Mouse (Mus musculus): ENCODE results near the gene Sparc. TPM values are rescaled to one million over a fixed set of nuclear protein-coding genes. Genes with fewer than 3 reads are reported as not detected.

The Sparc gene
- polyA plus RNA-seq, 1 experiment, result 4,760 TPM

DNA sequence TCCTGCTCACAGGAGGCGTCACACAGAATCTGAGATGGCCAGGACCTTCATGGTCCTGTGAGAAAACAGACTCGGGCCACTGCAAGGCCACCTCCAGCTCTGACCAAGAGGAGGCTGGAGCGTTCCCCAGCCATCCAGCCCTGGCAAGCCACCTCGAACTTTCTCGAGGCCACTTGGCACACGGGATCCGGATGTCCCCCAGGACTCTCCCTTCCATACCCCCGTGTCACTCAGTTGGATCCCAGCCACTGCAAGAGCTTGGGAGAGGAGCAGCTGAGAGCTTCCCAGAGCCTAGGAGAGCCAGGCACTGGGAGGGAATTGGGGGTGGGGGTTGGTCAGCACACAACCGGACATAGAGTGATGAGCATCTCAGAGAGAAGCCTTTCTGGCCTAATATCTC is 25.5 kb downstream of the Sparc start:
- Histone ChIP-seq H3K4me1 (ENCODE audit: control insufficient read depth, insufficient read depth, low read length) (no peaks in the 10 kb centered on the region), H3K27ac (ENCODE audit: insufficient read depth, low read length) (peak overlapping the region; percentile 13; the same call in 1 of the 2 replicates), H3K4me3 (ENCODE audit: insufficient read depth, low read length) (no peak overlapping the region)
- no peak for TF ChIP-seq CTCF (IDR thresholded peaks at IDR 0.05; ENCODE audit: borderline replicate concordance, insufficient read depth, low read length)
- TF ChIP-seq POLR2A (IDR thresholded peaks at IDR 0.05; ENCODE audit: low read depth, low read length), result no peak

GRCm38 (mm10) chr11:55397036-55397435 is 25.9 kb downstream of the Sparc start:
- no peak for TF ChIP-seq CTCF (IDR thresholded peaks at IDR 0.05; ENCODE audit: borderline replicate concordance, insufficient read depth, low read length)
- no peak for TF ChIP-seq POLR2A (IDR thresholded peaks at IDR 0.05; ENCODE audit: low read depth, low read length)
- Histone ChIP-seq H3K27ac (ENCODE audit: insufficient read depth, low read length) (peak overlapping the region; percentile 13; the same call in 1 of the 2 replicates), H3K4me3 (ENCODE audit: insufficient read depth, low read length) (no peak overlapping the region), H3K4me1 (ENCODE audit: control insufficient read depth, insufficient read depth, low read length) (no peaks in the 10 kb centered on the region)

GRCm38 (mm10) chr11:55395073-55395642 is 27.8 kb downstream of the Sparc start:
- TF ChIP-seq CTCF (IDR thresholded peaks at IDR 0.05; ENCODE audit: borderline replicate concordance, insufficient read depth, low read length) (no peak), POLR2A (IDR thresholded peaks at IDR 0.05; ENCODE audit: low read depth, low read length) (peak; percentile 13; the same call in 1 of the 2 replicates)
- no peak overlapping the region for H3K4me3 ChIP-seq (ENCODE audit: insufficient read depth, low read length)
- no peaks in the 10 kb centered on the region for H3K4me1 ChIP-seq (ENCODE audit: control insufficient read depth, insufficient read depth, low read length)
- H3K27ac ChIP-seq (ENCODE audit: insufficient read depth, low read length), result no peak overlapping the region

DNA sequence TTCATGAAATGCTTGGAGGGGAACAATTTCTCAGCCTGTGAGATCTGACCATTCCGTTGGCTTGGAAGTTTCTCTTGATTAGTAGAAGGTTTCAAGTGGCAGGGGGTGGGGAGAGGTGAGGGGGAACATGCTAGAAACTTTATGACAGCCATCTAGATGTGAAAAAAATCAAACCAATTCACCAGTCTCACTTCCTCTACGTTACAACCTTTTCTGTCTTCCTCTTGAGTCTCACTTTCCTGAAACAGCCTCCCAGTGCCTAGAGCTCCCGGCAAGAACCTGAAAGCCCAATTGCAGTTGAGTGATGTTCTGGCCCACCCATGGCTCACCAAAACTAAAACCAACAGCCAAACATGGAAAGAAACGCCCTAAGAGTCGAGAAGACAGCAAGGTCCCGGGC is 28.4 kb downstream of the Sparc start:
- Histone ChIP-seq H3K27ac (ENCODE audit: insufficient read depth, low read length) (no peak overlapping the region), H3K4me3 (ENCODE audit: insufficient read depth, low read length) (no peak overlapping the region), H3K4me1 (ENCODE audit: control insufficient read depth, insufficient read depth, low read length) (no peaks in the 10 kb centered on the region)
- TF ChIP-seq CTCF (IDR thresholded peaks at IDR 0.05; ENCODE audit: borderline replicate concordance, insufficient read depth, low read length) (no peak), POLR2A (IDR thresholded peaks at IDR 0.05; ENCODE audit: low read depth, low read length) (no peak)

DNA sequence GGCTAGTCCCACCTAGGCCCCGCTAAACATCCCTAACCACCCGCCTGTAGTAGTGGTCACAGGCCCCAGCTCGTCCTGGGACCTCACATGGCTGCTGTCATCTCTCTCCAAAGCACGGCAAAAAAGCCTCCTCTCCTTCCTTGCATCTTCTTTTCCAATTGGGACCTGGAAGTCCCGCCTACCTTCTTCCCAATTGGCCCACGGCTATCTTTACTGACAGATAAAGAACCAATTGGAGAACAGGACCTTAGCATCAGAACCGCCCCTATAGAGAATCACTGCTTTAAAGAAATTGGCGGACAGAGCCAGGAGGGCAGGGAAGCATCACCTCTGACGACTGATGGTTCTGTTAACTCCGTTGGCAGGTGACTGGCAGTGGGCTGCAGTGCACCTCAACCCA is 30.5 kb downstream of the Sparc start:
- H3K4me1 ChIP-seq (ENCODE audit: control insufficient read depth, insufficient read depth, low read length), result no peaks in the 10 kb centered on the region
- 0 out of 2 replicates have a peak overlapping the region, but pooled peaks have one; percentile 0 for H3K27ac ChIP-seq (ENCODE audit: insufficient read depth, low read length)
- H3K4me3 ChIP-seq (ENCODE audit: insufficient read depth, low read length), result no peak overlapping the region
- TF ChIP-seq POLR2A (IDR thresholded peaks at IDR 0.05; ENCODE audit: low read depth, low read length) (no peak), CTCF (IDR thresholded peaks at IDR 0.05; ENCODE audit: borderline replicate concordance, insufficient read depth, low read length) (no peak)

- H3K4me3 ChIP-seq (ENCODE audit: insufficient read depth, low read length), result no peak overlapping the region
- H3K27ac ChIP-seq (ENCODE audit: insufficient read depth, low read length), result no peak overlapping the region
- no peaks in the 10 kb centered on the region for H3K4me1 ChIP-seq (ENCODE audit: control insufficient read depth, insufficient read depth, low read length)
- TF ChIP-seq POLR2A (IDR thresholded peaks at IDR 0.05; ENCODE audit: low read depth, low read length) (no peak), CTCF (IDR thresholded peaks at IDR 0.05; ENCODE audit: borderline replicate concordance, insufficient read depth, low read length) (peak; percentile 77)
These were observed 33.2 kb downstream of the Sparc start for GRCm38 (mm10) chr11:55389778-55390177.

DNA sequence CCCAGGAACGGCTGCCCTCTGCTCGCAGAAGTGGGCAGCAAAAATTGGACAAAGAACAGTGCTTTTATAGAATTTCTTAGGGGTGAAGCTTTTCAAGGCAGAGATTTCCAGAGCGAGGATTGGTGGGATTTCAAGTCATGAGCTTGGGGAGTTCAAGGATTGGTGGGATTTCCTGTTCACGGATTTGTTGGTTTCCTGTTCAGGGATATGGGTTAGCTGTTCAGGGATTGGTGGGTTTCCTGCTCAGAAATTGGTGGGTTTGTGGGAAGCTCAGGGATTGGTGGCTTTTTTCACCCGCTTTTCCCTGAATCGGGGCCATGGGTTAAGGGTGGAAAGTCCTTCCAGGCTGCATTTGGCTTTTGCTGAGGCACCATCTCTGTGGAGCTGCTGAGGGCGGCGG is 35.4 kb downstream of the Sparc start:
- TF ChIP-seq POLR2A (IDR thresholded peaks at IDR 0.05; ENCODE audit: low read depth, low read length) (no peak), CTCF (IDR thresholded peaks at IDR 0.05; ENCODE audit: borderline replicate concordance, insufficient read depth, low read length) (no peak)
- H3K27ac ChIP-seq (ENCODE audit: insufficient read depth, low read length), result no peak overlapping the region
- H3K4me3 ChIP-seq (ENCODE audit: insufficient read depth, low read length), result no peak overlapping the region
- no peaks in the 10 kb centered on the region for H3K4me1 ChIP-seq (ENCODE audit: control insufficient read depth, insufficient read depth, low read length)

GRCm38 (mm10) chr11:55386424-55387063 is 36.4 kb downstream of the Sparc start:
- Histone ChIP-seq H3K27ac (ENCODE audit: insufficient read depth, low read length) (no peak overlapping the region), H3K4me3 (ENCODE audit: insufficient read depth, low read length) (no peak overlapping the region), H3K4me1 (ENCODE audit: control insufficient read depth, insufficient read depth, low read length) (no peaks in the 10 kb centered on the region)
- TF ChIP-seq POLR2A (IDR thresholded peaks at IDR 0.05; ENCODE audit: low read depth, low read length), result no peak
- peak; percentile 96 for TF ChIP-seq CTCF (IDR thresholded peaks at IDR 0.05; ENCODE audit: borderline replicate concordance, insufficient read depth, low read length)

- TF ChIP-seq CTCF (IDR thresholded peaks at IDR 0.05; ENCODE audit: borderline replicate concordance, insufficient read depth, low read length) (no peak), POLR2A (IDR thresholded peaks at IDR 0.05; ENCODE audit: low read depth, low read length) (no peak)
- H3K27ac ChIP-seq (ENCODE audit: insufficient read depth, low read length), result no peak overlapping the region
- no peak overlapping the region for H3K4me3 ChIP-seq (ENCODE audit: insufficient read depth, low read length)
- peaks cover 2% of the 10 kb centered on the region for H3K4me1 ChIP-seq (ENCODE audit: control insufficient read depth, insufficient read depth, low read length)
These were observed 39.4 kb downstream of the Sparc start for GRCm38 (mm10) chr11:55383463-55384045.

- TF ChIP-seq POLR2A (IDR thresholded peaks at IDR 0.05; ENCODE audit: low read depth, low read length) (no peak), CTCF (IDR thresholded peaks at IDR 0.05; ENCODE audit: borderline replicate concordance, insufficient read depth, low read length) (no peak)
- no peak overlapping the region for H3K27ac ChIP-seq (ENCODE audit: insufficient read depth, low read length)
- no peak overlapping the region for H3K4me3 ChIP-seq (ENCODE audit: insufficient read depth, low read length)
These were observed 42.1 kb downstream of the Sparc start for GRCm38 (mm10) chr11:55380908-55381307.

More at GRCm38 (mm10) chr11:55380908-55381307, 42.1 kb downstream of the Sparc start:
- H3K4me1 ChIP-seq (ENCODE audit: control insufficient read depth, insufficient read depth, low read length), result peaks cover 3% of the 10 kb centered on the region

Measured in embryonic fibroblast, embryonic 13.5 days (primary cell).